Mouse (Mus musculus): ENCODE results near the gene A230050P20Rik. TPM values are rescaled to one million over a fixed set of nuclear protein-coding genes. Genes with fewer than 3 reads are reported as not detected.
A peak's percentile ranks its signal among the peaks of the same experiment; 100 is the strongest.
"Not testable (repeated sequence)": the region's sequence is repeated elsewhere in the genome, so short reads cannot be mapped to it uniquely, and the experiment has no call there.

The A230050P20Rik gene
- total RNA-seq (2021): 1 to 10 TPM; 4.2 to 4.6 TPM

DNA sequence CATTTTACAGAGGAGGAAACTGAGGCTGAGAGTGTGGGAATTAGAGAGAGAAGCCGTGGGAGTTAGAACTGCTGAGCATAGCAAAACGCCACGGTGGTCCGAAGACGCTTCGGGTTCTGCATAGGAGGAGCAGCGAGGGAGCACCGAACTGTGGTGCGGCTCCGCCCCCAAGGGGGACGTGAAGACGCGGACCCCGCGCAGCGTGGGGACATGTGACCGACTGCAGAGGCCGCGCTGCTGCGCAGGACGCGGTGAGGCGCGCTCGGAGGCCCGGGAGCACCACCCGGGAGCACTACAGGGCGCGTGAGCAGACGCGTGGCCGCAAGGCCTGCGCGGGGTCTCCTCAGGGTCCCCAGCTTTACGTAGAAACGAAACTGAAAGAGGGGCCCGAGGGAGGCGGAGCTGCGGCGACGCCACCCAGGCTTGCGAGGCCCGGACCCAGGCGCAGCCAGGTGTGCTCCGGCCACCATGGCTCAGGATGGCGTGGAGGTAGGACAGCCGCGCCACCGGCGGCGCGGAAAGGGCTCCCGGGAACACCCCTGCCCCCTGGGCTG lies at the start of gene A230050P20Rik:
Gene A230050P20Rik (plus strand): TSS at position 195 of the 554 bp plus-strand sequence.
- intact Hi-C loops (cut with DNase I): no loop called here
- DNase-seq: peak; percentile 57 to 58

DNA sequence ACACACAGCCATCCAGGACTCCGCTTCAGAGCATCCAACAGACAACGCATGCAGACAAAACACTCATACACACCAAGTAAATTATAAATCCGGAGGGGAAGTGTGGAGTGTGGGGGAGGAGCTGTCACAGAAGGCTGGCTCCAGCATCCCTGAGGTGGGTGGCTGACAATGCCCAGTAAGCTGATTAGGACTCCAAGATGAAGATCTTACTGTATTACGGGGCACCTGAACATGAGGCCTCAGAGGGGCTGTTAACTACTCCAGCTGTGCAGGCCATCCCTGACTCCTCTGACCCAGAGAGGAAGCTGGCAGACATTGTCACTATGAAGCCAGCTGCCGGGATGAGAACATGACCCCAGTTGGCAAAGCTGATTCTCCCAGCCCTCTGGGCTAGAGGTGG lies 48.4 kb upstream of the A230050P20Rik start:
- DNase-seq: no peak
- intact Hi-C loops (cut with DNase I): no loop called here

DNA sequence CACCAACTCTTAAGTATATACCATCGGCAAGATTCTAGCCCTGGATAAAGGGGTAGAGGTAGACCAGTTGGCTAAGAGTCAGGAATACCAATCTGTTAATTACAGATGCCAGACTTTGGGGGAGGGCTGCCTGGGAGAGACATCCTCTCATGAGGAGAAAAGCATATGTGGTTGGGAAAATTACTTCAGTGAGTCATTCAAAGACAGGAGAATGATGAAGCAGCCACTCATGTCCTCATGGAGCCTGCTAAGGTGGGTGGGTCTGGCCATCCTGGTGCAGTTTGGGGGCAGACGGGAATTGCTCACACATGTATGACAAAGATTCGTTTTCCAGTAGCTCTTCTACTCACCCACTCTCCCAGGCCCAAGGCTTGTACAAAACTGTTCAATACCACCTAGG lies 45.6 kb upstream of the A230050P20Rik start:
- intact Hi-C loops (cut with DNase I): no loop called here
- DNase-seq: no peak

DNA sequence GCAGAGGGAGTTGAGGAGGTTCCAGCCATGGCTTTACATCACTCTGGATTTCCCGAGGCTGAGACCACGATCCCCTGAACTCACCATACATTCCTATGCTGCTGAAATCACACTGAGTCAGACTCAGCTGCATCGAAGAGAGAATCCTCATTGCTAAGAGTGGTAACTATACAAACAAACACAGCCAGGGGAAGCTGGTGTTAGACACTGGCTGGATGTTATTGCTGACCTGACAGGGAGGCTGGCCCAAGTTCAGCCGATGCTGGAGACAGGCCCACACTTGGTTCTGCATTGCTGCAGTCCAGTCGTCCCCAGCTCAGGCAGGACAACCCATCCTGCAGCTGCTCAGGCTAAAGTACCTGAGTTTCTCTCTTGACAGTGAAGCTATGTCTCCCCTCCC lies 42.7 kb upstream of the A230050P20Rik start:
- peak in 1 of 2 experiments; percentile 29 for DNase-seq
- intact Hi-C loops (cut with DNase I): no loop called here

DNA sequence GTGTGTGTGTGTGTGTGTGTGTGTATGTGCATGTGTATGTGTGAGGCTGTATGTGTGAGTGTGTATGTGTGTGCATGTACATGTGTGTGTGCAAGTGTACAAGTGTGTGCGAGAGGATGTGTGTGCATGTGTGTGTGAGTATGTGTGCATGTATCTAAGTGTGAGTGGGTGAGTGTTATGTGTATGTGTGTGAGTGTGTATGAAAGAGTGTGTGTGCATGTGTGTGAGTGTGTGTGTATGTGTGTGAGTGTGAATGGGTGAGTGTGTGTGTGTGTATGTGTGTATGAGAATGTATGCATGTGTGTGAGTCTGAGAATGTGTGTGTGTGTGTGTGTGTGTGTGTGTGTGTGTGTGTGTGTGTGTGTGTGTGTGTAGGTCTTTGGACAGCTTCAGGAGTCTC lies 40.3 kb upstream of the A230050P20Rik start:
- intact Hi-C loops (cut with DNase I): no loop called here
- no peak for DNase-seq

DNA sequence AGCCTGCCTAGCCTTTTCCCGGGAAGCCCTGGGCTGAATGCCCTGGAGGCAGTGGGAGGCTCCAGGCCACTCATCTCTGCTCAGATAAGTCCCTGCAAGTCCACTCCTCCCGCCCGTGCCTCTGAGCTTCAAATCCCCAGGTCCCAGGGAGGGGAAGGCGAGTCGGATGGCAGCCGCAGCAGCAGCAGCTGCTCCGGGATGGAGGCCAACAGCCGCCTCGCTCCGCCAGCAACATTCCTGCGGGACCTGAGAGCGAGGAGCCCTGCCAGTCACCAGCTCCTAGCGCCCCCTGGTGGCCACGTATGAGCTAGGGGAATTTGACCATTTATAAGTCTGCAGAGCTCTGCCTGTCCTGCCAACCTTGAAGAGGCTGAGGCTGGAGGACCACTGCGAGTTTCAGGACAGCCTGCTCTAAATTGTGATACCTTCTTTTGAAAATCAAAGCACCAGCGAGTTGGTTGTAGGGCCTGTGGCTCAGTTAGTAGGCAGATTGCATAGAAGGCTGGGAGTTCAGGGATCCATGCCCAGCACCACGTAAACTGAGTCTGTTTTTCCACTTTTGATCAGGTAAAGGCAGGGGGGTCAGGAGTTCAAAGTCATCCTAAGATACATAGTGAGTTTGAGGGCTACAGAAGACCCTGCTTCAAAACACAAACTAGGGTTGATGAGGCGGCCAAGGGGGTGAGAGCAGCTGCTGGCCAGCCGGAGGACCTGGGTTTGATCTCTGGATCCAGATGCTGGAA lies 37.4 kb upstream of the A230050P20Rik start:
- peak; percentile 97 to 98 for DNase-seq
- intact Hi-C loops (cut with DNase I): loop anchor here (1.0 kb wide), 1 partner anchor 91 kb away; no protein-coding TSS in a partner anchor

DNA sequence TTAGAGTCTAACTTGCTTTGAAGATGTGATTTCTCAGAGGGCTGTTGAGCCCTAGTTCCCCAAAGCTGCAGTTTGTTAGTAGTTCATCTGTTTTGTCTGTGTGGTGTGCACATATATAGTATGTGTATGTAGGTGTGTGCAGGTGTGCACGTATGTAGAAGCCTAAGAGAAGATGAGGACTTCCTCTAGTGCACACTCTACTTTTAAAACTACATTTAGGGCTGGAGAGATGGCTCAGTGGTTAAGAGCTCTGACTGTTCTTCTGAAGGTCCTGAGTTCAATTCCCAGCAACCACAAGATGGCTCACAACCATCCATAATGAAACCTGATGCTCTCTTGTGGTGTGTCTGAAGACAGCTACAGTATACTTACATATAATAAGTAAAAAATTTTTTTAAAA lies 33.6 kb upstream of the A230050P20Rik start:
- DNase-seq: no peak
- intact Hi-C loops (cut with DNase I): loop anchor here (5.0 kb wide), 1 partner anchor 173 kb away; no protein-coding TSS in a partner anchor

DNA sequence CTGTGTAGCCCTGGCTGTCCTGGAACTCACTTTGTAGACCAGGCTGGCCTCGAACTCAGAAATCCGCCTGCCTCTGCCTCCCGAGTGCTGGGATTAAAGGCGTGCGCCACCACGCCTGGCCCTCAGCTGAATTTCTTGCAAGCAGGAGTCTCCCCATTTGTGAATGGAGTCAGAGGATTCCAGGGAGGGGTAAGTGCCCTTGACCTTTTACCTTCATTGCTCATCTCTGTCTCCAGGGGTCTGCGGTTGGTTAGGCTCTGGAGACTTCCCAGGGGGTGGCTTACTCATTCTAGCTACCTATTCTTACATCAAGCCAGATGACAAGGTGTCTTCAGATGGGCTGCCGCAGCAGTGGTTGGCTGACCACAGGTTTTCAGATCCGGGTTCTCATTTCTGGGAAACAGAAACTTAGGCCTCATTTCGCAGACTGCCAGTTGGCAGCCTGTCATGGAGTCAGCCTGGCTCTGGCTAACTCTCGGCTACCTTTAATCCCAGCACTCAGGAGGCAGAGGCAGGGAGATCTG lies 32.9 kb upstream of the A230050P20Rik start:
- intact Hi-C loops (cut with DNase I): loop anchor here (5.0 kb wide), 1 partner anchor 173 kb away; no protein-coding TSS in a partner anchor

DNA sequence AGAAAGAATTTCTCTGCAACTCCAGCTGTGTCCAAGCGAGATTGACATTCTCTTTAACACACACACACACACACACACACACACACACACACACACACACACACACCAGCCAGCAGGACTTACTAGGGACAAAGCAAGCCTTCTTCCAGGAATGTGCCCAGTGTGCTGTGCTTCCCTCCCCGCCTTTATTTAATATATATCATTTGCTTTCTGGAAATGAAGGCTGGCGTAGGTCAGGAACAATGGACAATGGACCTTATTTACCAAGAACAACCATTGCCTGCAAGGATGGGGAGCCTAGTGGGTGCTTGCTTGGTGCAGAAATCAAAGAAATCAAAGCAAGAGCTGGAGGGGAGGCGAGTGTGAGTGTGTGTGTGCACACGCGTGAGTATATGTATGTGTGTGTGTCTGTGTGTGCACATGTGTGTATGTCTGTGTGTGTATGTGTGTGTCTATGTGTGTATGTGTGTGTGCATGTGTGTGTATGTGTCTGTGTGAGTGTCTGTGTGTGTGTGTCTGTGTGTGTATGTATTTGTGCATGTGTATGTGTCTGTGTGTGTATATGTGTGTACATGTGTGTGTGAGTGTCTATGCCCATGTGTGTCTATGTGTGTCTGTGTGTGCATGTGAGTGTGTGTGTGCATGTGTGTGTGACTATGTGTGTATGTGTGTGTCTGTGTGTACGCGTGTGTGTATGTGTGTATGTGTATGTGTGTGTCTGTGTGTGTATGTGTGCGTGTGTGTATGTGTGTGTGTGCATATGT lies 31.1 kb upstream of the A230050P20Rik start:
- DNase-seq: no peak
- intact Hi-C loops (cut with DNase I): loop anchor here (5.0 kb wide), 1 partner anchor 175 kb away; no protein-coding TSS in a partner anchor

More for the DNA sequence above, 32.9 kb upstream of the A230050P20Rik start:
- DNase-seq: not testable (repeated sequence)

DNA sequence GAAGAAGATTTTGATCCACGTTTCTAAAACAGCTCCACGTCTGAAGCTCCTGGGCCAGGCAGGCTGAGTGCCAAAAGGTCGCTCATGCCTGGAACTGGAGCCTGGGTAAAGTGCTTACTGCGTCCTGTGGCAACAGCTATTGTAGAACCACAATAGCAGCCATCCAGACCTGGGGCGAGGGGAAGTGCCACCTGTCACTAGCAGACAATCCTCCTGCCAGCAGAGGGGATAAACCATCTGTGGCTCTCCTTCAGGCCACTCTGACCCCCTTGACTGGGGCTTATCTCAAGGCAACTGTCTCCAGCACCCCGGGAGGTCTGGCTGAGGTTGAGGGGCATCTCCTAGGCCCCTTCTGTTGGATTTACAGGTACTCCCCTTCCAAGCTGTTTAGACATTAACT lies 29.5 kb upstream of the A230050P20Rik start:
- intact Hi-C loops (cut with DNase I): loop anchor here (5.0 kb wide), 1 partner anchor 177 kb away; no protein-coding TSS in a partner anchor
- DNase-seq: no peak

DNA sequence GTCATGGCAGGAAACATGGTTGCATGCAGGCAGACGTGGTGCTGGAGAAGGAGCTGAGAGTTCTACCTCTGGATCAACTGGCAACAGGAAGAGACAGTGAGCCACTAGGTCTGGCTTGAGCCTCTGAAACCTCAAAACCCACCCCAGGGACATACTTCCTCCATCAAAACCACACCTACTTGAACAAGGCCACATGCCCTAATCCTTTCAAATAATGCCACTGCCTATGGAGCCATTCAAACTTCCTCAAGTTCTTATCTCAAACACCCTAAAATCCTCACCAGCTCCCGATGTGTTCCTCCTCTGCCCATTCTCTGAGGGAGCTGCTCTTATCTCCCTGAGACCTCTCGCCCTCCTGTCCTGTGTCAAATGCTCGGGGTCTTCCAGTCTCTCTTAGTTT lies 26.2 kb upstream of the A230050P20Rik start:
- intact Hi-C loops (cut with DNase I): no loop called here
- DNase-seq: no peak

DNA sequence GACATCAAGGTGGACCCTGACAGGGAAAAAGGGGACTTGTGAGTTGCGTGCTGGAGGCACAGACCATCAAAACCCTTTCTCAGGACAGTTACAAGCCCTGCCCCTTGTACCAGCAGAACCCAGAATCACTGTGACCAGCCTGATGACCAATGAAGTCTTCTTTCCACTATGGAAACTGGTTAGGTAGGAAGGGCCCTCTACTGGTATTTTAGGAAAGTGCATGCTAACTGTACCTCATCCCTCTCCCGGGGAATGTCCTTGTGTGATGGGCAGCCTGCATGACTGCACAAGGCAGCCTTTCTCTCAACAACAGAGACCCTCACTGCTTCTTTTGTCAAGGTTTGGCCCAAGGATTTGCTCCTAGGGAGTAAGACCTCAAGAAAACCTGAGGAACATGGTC lies 25.8 kb upstream of the A230050P20Rik start:
- no peak for DNase-seq
- intact Hi-C loops (cut with DNase I): no loop called here

DNA sequence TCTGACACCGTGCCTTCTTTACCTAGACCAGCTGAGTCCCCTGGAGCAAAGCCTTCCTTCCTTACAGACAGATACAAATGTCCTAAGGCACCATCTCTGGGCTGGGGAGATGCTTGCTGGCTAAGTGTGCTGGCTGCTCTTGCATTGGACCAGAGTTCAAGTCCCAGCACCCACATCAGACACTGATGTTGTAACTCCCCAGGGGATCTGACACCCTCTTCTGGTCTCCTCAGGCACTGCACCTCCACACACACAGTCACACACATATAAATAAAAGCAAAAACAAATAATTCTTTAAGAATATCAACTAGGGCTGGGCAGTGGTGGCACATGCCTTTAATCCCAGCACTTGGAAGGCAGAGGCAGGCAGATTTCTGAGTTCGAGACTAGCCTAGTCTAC lies 18.3 kb upstream of the A230050P20Rik start:
- no peak for DNase-seq
- intact Hi-C loops (cut with DNase I): no loop called here

DNA sequence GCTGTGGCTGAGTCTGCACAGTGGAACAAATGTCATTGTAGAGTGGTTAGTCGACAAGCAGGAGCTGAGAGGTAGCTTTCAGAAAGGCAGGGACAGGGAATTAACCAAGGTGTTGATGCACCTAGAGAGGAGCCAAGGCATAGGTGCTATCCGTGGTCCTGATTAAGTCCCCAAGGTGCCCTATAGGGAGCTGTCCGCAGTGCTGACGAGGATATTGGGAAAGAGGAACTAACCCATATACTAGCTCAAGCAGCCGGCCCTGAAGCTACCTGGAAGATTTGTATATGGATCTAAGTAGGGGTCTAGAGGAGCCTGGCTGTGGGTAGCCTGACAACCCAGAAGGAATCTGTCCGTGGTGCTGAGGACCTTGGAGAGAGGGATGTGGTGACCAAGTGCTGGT lies 11.3 kb upstream of the A230050P20Rik start:
- intact Hi-C loops (cut with DNase I): no loop called here
- peak; percentile 24 to 52 for DNase-seq

DNA sequence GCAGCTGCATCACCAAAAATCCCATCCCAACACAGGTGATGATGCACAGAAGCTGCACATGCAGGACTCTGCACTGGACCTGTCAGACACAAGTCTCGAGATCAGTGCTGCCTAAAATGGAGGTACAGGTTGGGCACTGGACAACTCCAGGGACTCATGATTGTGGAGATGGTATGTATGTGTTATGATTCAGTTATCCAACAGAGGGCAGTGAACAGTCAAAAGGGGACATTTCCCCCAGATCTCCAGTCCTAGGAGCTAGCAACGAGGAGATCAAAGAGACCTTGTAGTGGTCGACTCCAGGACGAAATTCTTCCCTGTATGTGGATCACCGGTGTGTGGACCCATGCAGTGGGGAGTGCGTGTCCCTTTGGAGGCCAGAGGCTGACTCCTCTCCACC lies 8.5 kb upstream of the A230050P20Rik start:
- no peak for DNase-seq

DNA sequence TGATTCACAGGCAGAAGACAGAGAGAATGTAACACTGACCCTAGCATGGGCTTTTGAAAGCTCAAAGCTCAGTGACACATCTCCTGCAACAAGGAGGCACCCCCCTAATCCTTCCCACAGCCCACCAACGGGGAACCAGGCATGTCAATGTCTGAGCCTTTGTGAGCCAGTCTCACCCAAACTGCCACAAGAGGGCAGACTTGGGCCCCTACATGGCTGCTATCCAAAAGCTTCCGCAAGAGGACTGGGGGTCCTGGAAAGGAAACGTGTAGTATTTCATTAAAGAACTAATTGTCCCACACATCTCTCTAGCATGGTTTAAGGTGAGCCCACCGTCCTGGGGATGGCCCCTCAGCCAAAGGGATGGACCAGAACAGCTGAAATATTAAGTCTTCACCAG lies 6.6 kb upstream of the A230050P20Rik start:
- intact Hi-C loops (cut with DNase I): no loop called here
- peak in 1 of 2 experiments; percentile 35 for DNase-seq

More for the DNA sequence above, 8.5 kb upstream of the A230050P20Rik start:
- intact Hi-C loops (cut with DNase I): no loop called here

DNA sequence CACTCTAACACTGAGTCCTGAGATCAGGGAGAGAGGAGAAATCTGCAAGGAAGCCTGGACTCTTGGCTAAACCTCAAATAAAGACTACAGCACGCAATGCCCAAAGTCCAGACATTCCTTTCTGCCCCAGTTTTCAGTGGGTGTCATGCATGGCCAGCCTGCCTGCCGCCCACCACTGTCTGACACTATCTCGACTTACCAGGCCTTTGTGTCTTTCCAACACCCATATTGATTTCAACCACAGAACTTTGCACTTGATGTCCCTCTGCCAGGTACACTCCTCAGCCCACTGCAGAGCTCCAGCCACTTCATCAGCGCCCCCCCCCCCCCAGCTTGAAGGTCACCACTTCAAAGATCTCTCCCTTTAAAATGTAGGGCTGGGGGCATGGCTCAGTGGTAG lies 6.2 kb upstream of the A230050P20Rik start:
- intact Hi-C loops (cut with DNase I): no loop called here
- no peak for DNase-seq

DNA sequence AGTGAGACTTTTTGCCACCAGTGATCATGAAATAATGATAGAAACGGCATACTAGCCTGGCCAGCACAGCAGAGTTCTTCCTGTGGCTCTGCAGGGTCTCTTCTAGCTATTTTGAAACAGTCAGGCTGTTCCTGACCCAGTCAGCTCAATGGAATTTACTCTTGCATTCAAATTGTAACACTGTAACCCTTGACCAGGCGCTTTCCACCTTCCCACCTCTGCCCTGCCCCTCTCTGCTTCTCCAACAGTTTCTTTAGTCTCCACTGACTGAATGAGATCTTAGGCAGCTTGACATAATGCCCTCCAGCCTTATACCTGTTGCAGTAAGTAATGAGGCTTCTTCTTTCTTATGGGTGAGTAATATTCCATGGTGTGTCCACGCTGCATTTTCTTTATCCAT lies 1.6 kb upstream of the A230050P20Rik start:
- DNase-seq: no peak
- intact Hi-C loops (cut with DNase I): no loop called here

DNA sequence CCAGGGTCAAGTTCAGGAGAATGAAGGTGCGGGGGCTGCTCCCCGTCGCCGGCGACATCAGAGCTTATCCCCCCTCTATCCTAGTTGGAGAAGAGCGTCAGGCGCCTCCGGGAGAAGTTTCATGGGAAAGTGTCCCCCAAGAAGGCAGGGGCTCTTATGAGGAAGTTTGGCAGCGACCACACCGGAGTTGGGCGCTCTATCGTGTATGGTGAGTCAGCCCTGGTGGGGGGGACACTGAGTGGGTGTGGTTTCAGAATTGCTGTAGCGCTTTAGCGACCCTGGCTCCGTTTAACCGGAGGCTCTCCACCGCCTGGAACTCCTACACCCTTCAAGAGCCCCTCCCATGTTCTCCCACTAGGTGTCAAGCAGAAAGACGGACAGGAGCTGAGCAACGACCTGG lies 804 bp downstream of the A230050P20Rik start:
- intact Hi-C loops (cut with DNase I): no loop called here
- DNase-seq: peak in 1 of 2 experiments; percentile 22

DNA sequence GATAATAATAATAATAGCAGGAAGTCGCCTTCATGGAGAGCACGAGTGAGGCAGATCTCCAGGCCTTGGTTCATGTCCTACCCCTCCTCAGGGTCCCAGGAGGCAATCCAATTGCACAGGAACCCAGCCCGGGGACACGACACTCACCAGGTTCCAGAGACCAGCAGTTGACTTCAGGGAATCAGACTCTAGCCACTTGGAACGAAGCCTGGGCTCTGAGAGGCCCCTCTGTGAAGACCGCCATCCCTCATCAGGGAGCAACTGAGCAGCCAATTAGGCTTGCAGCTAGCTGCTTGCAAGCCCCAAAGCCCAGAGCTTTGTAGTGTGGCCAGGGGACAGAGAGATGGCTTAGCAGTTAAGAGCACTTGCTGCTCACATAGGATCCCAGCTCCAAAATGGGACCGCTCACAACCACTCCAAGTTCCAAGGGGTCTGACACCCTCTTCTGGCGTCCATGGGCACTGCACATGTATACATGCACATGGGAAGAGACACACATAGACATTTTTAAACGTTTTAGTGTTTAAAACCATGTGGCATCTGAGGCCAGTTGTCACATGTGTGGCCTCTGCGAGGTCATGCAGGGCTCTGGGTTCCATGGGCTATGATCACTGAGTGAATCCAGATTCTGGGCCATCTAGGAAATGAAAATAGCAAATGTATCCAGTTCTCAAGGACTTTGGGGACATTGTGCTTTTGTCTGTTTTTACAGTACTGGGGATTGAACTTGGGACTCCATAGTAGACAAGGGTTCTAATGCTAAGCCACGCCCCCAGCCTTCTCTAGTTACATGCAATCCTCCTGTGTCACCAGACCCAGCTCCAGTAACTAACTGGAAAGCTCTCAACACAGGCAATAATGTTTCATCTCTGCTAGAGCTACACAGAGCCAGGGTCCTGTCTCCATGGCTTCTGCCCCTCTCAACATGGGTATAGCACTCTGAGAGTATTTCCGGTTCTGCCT lies 2.0 kb downstream of the A230050P20Rik start:
- intact Hi-C loops (cut with DNase I): no loop called here
- no peak for DNase-seq

Data from heart, postnatal 36 days (tissue).